Mouse (Mus musculus): ENCODE results near the gene Il1rn.

The Il1rn gene

DNA sequence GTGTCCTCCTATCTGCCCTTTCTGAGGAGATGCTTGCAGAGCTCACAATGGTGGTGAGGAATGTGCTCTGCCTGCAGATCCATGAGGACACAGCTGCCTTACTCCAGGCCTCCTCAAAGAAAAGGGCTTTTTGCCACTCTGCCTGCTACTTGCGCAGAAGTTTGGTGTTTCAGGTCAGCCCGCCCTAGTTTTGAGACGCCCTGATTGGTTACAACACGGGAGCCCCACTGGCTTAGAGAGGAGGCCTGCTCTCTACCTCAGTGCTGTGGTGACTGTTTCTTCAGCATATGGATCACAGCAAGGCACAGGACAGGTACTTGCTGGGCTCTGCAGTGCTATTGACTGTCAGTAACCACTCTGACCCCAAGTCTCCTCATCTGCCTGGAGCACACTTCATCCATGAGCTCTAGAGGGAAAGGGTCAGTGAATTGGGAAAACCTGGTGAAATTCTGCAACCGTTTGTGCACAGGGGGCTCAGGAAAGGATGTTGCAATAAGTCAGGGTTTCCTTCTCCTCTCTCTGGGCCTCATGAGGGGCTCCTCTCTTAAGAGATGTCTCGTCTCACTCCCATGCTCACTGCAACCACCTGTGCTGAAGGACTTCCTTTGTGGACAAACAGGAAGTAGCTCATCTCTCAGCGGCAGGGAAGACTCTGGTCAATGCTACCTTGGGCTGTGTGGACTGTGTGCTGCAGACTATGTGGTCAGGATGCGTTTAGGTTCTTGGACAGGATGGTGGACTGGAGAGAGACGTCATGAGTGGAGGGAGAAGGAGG, 46.0 kb downstream of the Il1rn start:
- DNase-seq (ENCODE audit: low read depth) = no peak

DNA sequence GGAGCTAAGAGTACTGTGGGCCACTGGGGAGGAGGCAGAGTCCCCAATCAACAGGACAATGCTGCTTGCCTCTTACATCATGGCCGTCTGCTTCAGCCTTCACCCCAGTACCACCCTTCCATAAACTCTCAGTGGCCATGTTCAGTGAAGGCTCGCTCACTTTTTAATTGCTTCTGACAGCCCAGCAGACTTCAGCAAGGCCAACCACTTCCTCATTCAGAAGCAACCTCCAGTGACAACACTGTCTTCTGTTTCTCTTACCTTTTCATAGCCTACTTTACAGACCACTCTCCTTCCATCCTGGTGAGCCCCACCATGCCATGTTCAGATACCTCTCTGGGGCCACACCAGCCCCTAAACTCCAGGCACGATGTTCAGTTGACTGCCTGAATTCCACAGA, 47.0 kb downstream of the Il1rn start:
- DNase-seq (ENCODE audit: low read depth) = no peak

GRCm38 (mm10) chr2:24384393-24384792, 47.7 kb downstream of the Il1rn start:
- DNase-seq (ENCODE audit: low read depth) = no peak

DNA sequence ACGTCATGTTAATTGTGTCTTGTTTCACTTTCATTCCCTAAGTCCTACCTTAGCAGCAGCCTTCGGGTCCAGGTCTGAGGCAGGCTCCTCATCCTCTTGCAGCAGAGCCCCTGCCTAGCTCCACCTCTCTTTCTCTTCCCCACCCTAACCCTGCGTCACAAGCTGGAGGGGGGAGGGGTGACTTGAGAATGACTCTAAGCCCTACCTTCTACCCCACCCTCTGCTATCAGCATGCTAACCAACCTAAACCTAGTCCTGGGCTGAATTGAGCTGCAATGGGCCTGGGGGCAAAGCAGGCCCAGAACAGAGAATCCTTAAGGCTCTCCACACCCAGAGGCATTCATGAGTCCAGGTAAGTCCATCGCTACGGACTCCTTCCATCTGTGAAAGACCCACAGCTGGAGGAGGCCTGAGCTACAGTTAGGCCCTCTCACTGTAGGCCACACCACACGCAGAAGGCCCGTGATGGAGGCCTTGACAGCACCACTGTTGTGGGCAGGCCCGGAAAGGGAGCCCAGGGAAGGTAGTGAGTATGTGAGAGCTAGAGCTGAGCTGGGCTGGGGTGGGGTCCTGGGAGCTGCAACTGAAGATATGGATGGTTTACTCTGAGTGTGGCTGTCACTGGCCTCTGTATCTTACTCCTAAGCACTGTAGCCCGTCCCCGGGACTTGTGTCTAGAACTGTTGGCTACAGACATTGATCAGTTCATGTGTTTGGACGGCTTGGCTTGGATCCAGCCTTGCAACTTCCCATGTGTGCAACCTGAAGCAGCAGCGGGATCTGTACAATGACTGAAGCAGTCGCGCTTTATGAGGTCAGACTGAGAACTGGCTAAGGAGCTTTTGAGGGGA, 48.7 kb downstream of the Il1rn start:
- no peak for DNase-seq (ENCODE audit: low read depth)

- DNase-seq (ENCODE audit: low read depth) = no peak
Observed at GRCm38 (mm10) chr2:24386158-24386963, 49.7 kb downstream of the Il1rn start.

DNA sequence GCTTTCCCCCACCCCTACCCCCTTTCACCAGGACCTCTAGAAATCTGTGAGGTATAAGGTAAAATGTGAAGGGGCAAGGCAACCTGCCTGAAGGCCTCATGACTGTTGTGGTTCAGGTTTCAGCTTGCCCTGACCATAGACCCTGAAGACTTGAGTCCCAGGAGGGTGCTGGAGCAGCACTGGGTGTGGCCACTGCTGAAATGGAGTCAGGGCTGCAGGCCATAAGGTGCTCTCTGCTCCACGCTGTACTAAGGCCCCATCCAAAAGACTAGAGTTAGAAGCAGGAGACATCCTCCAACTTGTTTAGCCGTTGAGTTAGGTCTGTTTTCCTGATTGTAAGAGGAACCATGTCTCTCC, 50.3 kb downstream of the Il1rn start:
- DNase-seq (ENCODE audit: low read depth) = no peak

GRCm38 (mm10) chr2:24387361-24388283, 51.0 kb downstream of the Il1rn start:
- no peak for DNase-seq (ENCODE audit: low read depth)

DNA sequence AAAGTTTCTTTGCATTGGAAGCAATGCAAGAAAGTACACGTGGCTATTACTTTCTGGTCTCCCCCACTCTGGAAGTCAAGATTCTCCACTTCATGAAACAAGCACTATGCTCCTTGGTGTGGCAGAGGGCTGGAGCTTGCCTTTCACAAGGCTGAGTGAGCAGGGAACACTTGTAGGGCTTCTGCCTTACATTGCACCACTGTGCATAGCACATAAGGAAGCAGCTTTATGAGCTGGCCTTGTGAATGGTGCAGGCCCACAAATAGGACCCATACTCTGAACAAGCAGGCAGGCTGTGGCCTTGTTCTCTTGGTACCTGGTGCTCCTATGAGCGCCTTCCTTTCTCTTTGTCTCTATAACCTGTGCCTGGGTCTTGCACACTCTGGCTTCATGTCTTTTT, 56.6 kb downstream of the Il1rn start:
- no peak for DNase-seq (ENCODE audit: low read depth)

GRCm38 (mm10) chr2:24397115-24397514, 60.5 kb downstream of the Il1rn start:
- DNase-seq (ENCODE audit: low read depth) = no peak

GRCm38 (mm10) chr2:24400711-24401110, 64.1 kb downstream of the Il1rn start:
- no peak for DNase-seq (ENCODE audit: low read depth)

Measured in NIH3T3 (cell line).